Mouse (Mus musculus) hindbrain, embryonic 16.5 days (tissue): ENCODE results near the gene 9630041A04Rik. TPM values are rescaled to one million over a fixed set of nuclear protein-coding genes. Genes with fewer than 3 reads are reported as not detected.

Experiments
- ATAC-seq: fragments of 200-750 bp; cut with Nextera tagmentation; 2 replicates; pipeline ENCODE4 v1.8.0; 2017; ENCODE audit warnings: moderate TSS enrichment, moderate library complexity
- H3K27ac ChIP-seq: fragments of 300-500 bp; sonication (generic); 2 replicates; pipeline ENCODE4 v1.5.1; 2014; ENCODE audit warnings: low read depth, mild to moderate bottlenecking, control low read depth, low read length, moderate library complexity
- H3K27me3 ChIP-seq: fragments of 300-500 bp; sonication (generic); replicated peaks from 2 replicates; pipeline ENCODE4 v1.6.1; 2014; ENCODE audit warnings: low read length; ENCODE audit not compliant: control insufficient read depth, insufficient read depth
- H3K36me3 ChIP-seq: fragments of 300-500 bp; sonication (generic); 2 replicates; pipeline ENCODE4 v1.6.1; 2014; ENCODE audit warnings: mild to moderate bottlenecking, low read length, moderate library complexity, mixed read lengths; ENCODE audit not compliant: control insufficient read depth, insufficient read depth
- H3K4me1 ChIP-seq: fragments of 300-500 bp; sonication (generic); 2 replicates; pipeline ENCODE4 v1.6.1; 2014; ENCODE audit warnings: low read depth, low read length; ENCODE audit not compliant: control insufficient read depth, insufficient read depth
- H3K4me2 ChIP-seq: fragments of 300-500 bp; sonication (generic); 2 replicates; pipeline ENCODE4 v1.6.1; 2014; ENCODE audit warnings: mild to moderate bottlenecking, low read length, control low read depth, moderate library complexity
- H3K4me3 ChIP-seq: fragments of 300-500 bp; sonication (generic); 2 replicates; pipeline ENCODE4 v1.5.1; 2014; ENCODE audit warnings: mild to moderate bottlenecking, low read length, control low read depth, moderate library complexity
- H3K9ac ChIP-seq: fragments of 300-500 bp; sonication (generic); 2 replicates; pipeline ENCODE4 v1.6.1; 2014; ENCODE audit warnings: low read depth, mild to moderate bottlenecking, control low read depth, low read length, moderate library complexity
- H3K9me3 ChIP-seq: fragments of 300-500 bp; sonication (generic); 2 replicates; pipeline ENCODE4 v1.6.1; 2014; ENCODE audit warnings: mild to moderate bottlenecking, low read length, moderate library complexity; ENCODE audit not compliant: control insufficient read depth
- WGBS: fragments of 180-500 bp; shearing (Covaris S2); extraction: QIAGEN DNeasy Blood & Tissue Kit; methylation state at CpG from one replicate; pipeline ENCODE4 v1.1.7; 2014; 5-methylcytosine and 5-hydroxymethylcytosine counted together
- polyA plus RNA-seq: library from polyadenylated mRNA; unstranded; fragments of >200 nt; fragmentation: Nextera tagmentation; extraction: Ambion mirVana; gene quantifications from 2 replicates; pipeline ENCODE4 v1.2.1, GENCODE M21; 2015

Gene 9630041A04Rik
- polyA plus RNA-seq, 1 experiment from 2014 or later: 0.68 TPM

DNA sequence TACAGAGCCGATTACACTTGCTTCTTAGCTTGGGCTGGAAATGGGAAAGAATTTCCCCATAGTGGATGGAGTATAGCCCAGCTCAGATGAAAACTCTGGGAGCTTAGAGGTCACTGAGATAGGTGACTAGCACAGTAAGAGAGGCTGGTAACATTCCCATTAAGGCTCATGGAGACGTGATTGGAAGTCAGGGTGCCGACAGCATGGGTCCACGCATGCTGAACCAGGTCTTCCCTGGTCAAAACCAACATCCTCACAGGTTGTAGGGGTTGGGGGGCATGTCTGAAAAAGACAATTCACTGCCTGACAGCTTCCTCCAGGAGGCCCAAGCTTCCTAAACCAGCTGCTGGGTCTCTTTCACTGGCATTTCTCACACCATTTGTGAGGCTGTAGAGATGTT is 47.9 kb downstream of the 9630041A04Rik start:
- Histone ChIP-seq H3K4me2 (no peak overlapping the region), H3K27ac (no peak overlapping the region; the same call in 1 of the 2 replicates), H3K4me3 (no peak overlapping the region), H3K9ac (no peak overlapping the region), H3K27me3 (no peaks in the 10 kb centered on the region), H3K4me1 (peaks cover 23% of the 10 kb centered on the region), H3K36me3 (no peaks in the 10 kb centered on the region), H3K9me3 (no peaks in the 10 kb centered on the region)
- WGBS: 68% methylated on average over 4 of the region's 4 CpGs
- no peak for ATAC-seq

DNA sequence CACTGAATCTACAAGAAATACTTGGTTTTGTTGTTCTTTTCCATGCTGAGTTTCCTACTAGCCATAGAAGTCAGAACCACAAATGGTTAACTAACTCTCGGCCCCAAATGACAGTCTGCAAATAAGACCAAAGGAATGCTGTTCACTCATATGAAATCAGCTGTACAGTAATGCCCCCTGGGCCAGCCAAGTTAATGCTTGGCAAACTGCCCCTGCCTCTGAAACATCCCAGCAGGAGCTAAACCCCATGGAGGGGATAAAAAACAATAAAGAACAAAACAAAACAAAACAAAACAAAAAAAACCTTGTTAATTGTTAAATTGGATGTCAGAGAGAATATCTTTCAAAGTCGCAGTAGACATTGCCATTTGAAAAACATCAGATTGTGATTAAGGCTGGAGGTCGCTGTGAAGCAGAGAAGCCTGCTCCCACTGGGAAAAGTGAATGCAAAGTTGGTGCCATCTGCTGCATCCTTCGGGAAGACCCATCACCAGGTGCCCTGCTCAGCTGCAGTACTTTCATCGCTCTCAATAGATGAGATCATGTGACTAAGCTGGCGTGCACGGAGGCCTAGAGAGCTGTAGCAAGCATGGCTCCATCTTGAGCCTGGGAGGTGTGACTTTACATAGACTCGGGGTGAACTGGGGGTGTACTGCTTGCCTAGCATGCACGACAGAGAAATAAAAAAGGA is 49.7 kb downstream of the 9630041A04Rik start:
- peak; percentile 64; the same call in 1 of the 2 replicates for ATAC-seq
- Histone ChIP-seq H3K4me1 (peaks cover 23% of the 10 kb centered on the region), H3K9ac (no peak overlapping the region), H3K36me3 (no peaks in the 10 kb centered on the region), H3K27me3 (no peaks in the 10 kb centered on the region), H3K4me2 (peak overlapping the region; percentile 6; the same call in 1 of the 2 replicates), H3K9me3 (no peaks in the 10 kb centered on the region), H3K4me3 (no peak overlapping the region), H3K27ac (no peak overlapping the region)
- WGBS: 17% methylated on average over 9 of the region's 9 CpGs

DNA sequence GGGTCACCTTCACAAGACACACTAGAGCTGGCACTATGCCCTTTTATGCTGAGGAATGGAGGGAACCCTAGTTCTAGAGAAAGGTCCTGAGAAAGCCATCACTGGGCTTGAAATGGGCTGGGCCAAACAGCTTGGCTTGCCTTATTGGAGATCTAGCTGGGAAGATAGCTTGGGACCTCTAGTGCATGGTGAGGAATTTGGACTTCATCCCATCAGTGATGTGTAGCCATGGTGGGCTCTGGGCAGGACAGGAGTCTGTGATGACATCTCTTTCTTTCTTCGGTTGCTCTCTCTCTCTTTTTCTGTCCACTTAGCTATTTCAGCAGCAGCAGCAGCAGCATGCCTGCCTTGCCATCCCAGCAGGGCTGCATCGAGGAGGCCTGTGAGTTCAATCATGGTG is 53.4 kb downstream of the 9630041A04Rik start:
- H3K4me1 ChIP-seq: peaks cover 6% of the 10 kb centered on the region
- H3K27ac ChIP-seq: no peak overlapping the region
- no peaks in the 10 kb centered on the region for H3K9me3 ChIP-seq
- no peak for ATAC-seq
- no peaks in the 10 kb centered on the region for H3K27me3 ChIP-seq
- no peak overlapping the region for H3K9ac ChIP-seq
- H3K4me2 ChIP-seq: no peak overlapping the region
- 78% methylated on average over 2 of the region's 2 CpGs for WGBS
- no peaks in the 10 kb centered on the region for H3K36me3 ChIP-seq
- no peak overlapping the region for H3K4me3 ChIP-seq

DNA sequence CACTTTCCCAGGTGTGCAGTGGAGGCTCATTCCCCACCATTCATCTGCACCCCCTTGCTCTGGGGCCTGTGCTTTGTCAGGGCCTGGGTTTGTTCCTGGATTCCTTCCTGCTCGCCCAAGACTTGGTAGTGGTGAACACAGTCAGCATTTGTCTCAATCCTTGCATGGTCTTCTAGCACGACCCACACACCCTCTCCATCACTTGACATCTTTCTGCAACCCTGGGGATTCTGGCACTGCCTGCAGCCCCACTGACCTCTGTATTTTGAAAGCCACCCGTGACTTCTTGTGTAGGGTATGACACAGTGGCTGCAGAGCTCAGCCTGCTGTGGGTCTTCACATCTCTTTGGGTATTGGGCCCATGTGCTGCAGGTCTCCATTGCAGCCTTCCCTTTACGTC is 57.1 kb downstream of the 9630041A04Rik start:
- 85% methylated on average over 4 of the region's 4 CpGs for WGBS
- no peak overlapping the region for H3K9ac ChIP-seq
- no peaks in the 10 kb centered on the region for H3K27me3 ChIP-seq
- no peaks in the 10 kb centered on the region for H3K9me3 ChIP-seq
- no peaks in the 10 kb centered on the region for H3K4me1 ChIP-seq
- H3K27ac ChIP-seq: no peak overlapping the region
- H3K4me3 ChIP-seq: no peak overlapping the region
- no peak for ATAC-seq
- H3K4me2 ChIP-seq: no peak overlapping the region
- no peaks in the 10 kb centered on the region; the same call in none of the 2 replicates for H3K36me3 ChIP-seq

DNA sequence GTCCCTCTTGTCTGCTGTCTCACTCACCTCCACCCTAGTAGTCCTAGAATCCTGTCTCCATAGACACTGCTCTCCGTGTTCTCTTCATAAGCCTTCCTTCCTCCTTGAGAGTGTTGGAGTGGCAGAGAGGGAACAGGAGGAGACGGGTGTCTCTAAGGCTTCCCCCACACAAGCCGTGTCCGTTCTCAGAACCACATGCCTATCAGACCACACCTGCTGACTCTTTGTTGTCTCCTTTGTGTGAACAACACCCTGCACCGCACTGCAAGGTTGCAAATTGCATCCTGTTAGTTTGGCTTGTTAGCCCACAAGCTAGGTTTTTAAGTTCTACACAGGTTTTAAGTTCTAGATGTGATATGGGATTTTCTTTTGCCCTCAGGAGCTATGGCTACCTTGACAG is 57.7 kb downstream of the 9630041A04Rik start:
- no peak for ATAC-seq
- H3K27ac ChIP-seq: no peak overlapping the region
- H3K9ac ChIP-seq: no peak overlapping the region
- no peaks in the 10 kb centered on the region for H3K4me1 ChIP-seq
- no peaks in the 10 kb centered on the region for H3K27me3 ChIP-seq
- no peaks in the 10 kb centered on the region for H3K9me3 ChIP-seq
- no peaks in the 10 kb centered on the region; the same call in none of the 2 replicates for H3K36me3 ChIP-seq
- no peak overlapping the region for H3K4me3 ChIP-seq
- 82% methylated on average over 5 of the region's 5 CpGs for WGBS
- H3K4me2 ChIP-seq: no peak overlapping the region

DNA sequence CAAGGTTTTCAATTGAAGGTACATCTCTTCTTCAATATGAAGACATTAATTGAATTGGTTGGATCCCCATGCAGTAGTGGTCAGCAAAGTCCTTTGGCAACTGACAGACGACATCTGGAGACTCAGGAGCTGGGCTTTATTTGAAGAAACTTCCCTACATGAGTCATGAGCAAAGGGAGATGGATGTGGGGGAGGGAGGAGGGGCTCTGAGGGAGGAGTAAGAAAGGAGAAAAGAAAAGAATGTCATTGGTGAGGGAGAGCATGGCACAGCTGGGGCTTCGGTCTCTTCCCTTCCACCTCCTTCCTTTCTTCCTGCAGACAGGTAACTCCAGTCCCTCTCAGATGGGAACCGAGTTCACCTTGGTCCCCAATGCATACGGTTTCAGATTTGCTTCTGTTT is 61.2 kb downstream of the 9630041A04Rik start:
- 79% methylated on average over 4 of the region's 4 CpGs for WGBS

DNA sequence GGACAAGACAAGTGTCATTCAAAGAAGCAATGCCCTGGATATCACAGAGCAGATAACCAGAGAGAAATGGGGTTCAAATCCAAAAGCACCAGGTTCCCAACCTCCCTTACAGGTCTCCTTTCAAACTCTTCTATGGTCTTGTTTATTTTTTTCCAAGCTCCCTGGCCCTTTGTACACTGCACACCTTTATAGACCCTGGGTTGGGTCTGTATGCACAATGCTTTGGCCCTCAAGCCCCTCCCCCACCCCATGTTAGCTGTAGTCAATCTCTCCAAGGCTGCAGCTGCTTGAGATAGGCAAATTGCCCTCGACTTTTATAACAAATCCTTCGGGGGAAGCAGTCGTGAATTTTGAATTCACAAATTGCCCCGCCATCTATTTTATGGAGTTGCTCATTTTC is 63.2 kb downstream of the 9630041A04Rik start:
- H3K36me3 ChIP-seq: no peaks in the 10 kb centered on the region; the same call in none of the 2 replicates
- no peak overlapping the region for H3K4me3 ChIP-seq
- H3K9me3 ChIP-seq: no peaks in the 10 kb centered on the region
- no peak overlapping the region for H3K27ac ChIP-seq
- H3K4me1 ChIP-seq: no peaks in the 10 kb centered on the region
- no peak overlapping the region for H3K4me2 ChIP-seq
- ATAC-seq: no peak
- H3K27me3 ChIP-seq: no peaks in the 10 kb centered on the region
- WGBS: 61% methylated on average over 4 of the region's 4 CpGs
- H3K9ac ChIP-seq: no peak overlapping the region

More for the DNA sequence above, 61.2 kb downstream of the 9630041A04Rik start:
- no peak overlapping the region for H3K9ac ChIP-seq
- no peak overlapping the region for H3K4me3 ChIP-seq
- H3K36me3 ChIP-seq: no peaks in the 10 kb centered on the region; the same call in none of the 2 replicates
- H3K27ac ChIP-seq: no peak overlapping the region
- H3K9me3 ChIP-seq: no peaks in the 10 kb centered on the region
- no peak for ATAC-seq
- H3K4me2 ChIP-seq: no peak overlapping the region
- H3K27me3 ChIP-seq: no peaks in the 10 kb centered on the region
- no peaks in the 10 kb centered on the region for H3K4me1 ChIP-seq

DNA sequence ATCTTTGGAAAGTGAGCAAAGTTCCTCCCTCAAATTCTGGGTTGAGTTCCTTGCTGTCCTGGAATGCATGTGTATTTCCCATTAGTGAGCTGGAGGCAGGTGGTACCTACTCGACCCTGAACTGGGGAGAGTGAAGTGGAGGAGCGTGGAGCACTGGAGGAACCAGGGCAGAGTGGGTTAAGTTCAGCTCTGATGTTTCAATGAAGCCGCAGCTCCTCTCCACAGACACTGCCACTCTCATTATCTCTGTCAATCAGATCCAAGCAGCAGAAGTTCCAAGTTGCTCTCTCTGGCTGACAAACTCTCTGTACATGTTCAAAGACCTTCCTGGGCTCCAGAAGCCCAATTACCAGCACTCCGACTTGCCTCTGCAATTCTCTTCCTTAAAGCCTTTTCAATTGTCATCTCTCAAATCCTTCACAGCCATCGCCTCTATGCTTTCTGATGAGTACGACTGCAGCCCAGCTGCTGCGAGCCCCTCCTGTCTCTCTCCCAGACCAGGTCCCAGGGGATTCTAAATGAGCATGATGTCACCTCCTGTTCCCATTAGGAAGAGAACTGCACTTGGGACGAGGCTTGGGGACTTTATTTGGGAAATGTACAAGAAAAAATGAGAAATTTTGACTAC is 72.4 kb downstream of the 9630041A04Rik start:
- no peaks in the 10 kb centered on the region for H3K36me3 ChIP-seq
- no peak for ATAC-seq
- 0 out of 2 replicates have a peak overlapping the region, but pooled peaks have one; percentile 19 for H3K27ac ChIP-seq
- no peak overlapping the region for H3K4me3 ChIP-seq
- H3K9ac ChIP-seq: no peak overlapping the region; the same call in 1 of the 2 replicates
- H3K9me3 ChIP-seq: no peaks in the 10 kb centered on the region
- H3K4me1 ChIP-seq: peaks cover 8% of the 10 kb centered on the region; the same call in 1 of the 2 replicates
- no peak overlapping the region for H3K4me2 ChIP-seq
- no peaks in the 10 kb centered on the region for H3K27me3 ChIP-seq
- WGBS: 43% methylated on average over 8 of the region's 8 CpGs

DNA sequence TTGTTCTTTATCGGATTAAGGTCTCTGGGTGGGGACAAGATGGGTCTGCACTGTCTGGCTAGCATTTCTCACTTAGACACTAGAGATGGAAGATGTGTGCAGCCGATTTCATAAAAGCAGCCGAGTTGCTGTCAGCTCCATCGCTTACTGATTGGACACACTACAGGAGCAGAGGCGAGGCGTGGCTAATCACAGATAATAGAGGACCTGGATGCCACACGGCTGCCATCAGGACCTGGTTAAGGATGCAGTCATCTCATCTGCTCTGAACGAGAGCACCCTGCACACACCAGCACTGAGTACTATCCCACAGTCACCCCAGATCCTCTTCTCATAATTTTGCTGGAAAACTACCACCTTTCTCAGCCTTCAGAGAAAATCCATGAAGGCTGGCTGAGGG is 73.2 kb downstream of the 9630041A04Rik start:
- Histone ChIP-seq H3K36me3 (no peaks in the 10 kb centered on the region), H3K9me3 (no peaks in the 10 kb centered on the region), H3K4me1 (peaks cover 9% of the 10 kb centered on the region; the same call in 1 of the 2 replicates), H3K4me3 (no peak overlapping the region), H3K9ac (no peak overlapping the region), H3K27ac (no peak overlapping the region), H3K4me2 (no peak overlapping the region), H3K27me3 (no peaks in the 10 kb centered on the region)
- ATAC-seq: no peak
- WGBS: 30% methylated on average over 8 of the region's 8 CpGs
